Mouse (Mus musculus) adrenal gland, postnatal 4 days (tissue): ENCODE measurements around the gene Bco2. TPM values are rescaled to one million over a fixed set of nuclear protein-coding genes. Genes with fewer than 3 reads are reported as not detected.

Experiments used
- total RNA-seq, 2 experiments: library from RNA; stranded (reverse); gene quantifications; 2 replicates each; pipeline ENCODE4 v1.2.3; 2021

The Bco2 gene
- total RNA-seq, 2 experiments from 2014 or later = 2.3 to 4.1 TPM

Other genes with a start within 250 kb of the Bco2 start
- gene Rpl10-ps3, start 210.2 kb downstream of the Bco2 start, total RNA-seq = 1,000 to 10,000 TPM; 1,124 to 1,153 TPM
- gene Plet1, start 60.7 kb downstream of the Bco2 start, total RNA-seq = 1 to 10 TPM in 1 of 2 experiments, under 1 TPM in 1; 0.25 to 3.2 TPM
- 10 to 100 TPM; 71.9 to 77.2 TPM for gene Pts, start 26.5 kb downstream of the Bco2 start, total RNA-seq
- gene Il18, start 354 bp downstream of the Bco2 start, total RNA-seq = 1 to 10 TPM; 5.6 to 6.3 TPM
- not detected for gene Tex12, start 6.1 kb upstream of the Bco2 start, total RNA-seq
- 100 to 1,000 TPM; 252 to 272 TPM for gene Sdhd, start 48.6 kb upstream of the Bco2 start, total RNA-seq
- gene Timm8b, start 48.7 kb upstream of the Bco2 start, total RNA-seq = 100 to 1,000 TPM; 134 to 149 TPM
- gene Pih1d2, start 62.1 kb upstream of the Bco2 start, total RNA-seq = 1 to 10 TPM; 2.9 to 3.7 TPM
- gene Nkapd1, start 62.3 kb upstream of the Bco2 start, total RNA-seq = 10 to 100 TPM; 36.8 to 38.8 TPM
- gene Dlat, start 104.6 kb upstream of the Bco2 start, total RNA-seq = 100 to 1,000 TPM; 117 to 122 TPM
- 10 to 100 TPM; 16.0 to 19.7 TPM for gene Dixdc1, start 184.3 kb upstream of the Bco2 start, total RNA-seq
- gene 2310030G06Rik, start 191.4 kb upstream of the Bco2 start, total RNA-seq = 10 to 100 TPM; 11.2 to 11.4 TPM
- 10 to 100 TPM; 47.8 to 84.1 TPM for gene Cryab, start 196.1 kb upstream of the Bco2 start, total RNA-seq
- gene Hspb2, start 197.2 kb upstream of the Bco2 start, total RNA-seq = 1 to 10 TPM; 4.8 to 7.6 TPM
- gene Fdxacb1, start 213.1 kb upstream of the Bco2 start, total RNA-seq = 1 to 10 TPM; 8.2 to 9.7 TPM
- 10 to 100 TPM; 21.4 to 22.5 TPM for gene Alg9, start 219.8 kb upstream of the Bco2 start, total RNA-seq
- 10 to 100 TPM; 35.5 to 36.5 TPM for gene 1110032A03Rik, start 220.3 kb upstream of the Bco2 start, total RNA-seq